Mouse (Mus musculus): ENCODE measurements around the gene Cbx5. TPM values are rescaled to one million over a fixed set of nuclear protein-coding genes. Genes with fewer than 3 reads are reported as not detected.

Cbx5 gene
- polyA plus RNA-seq, 1 experiment from 2014 or later: 40.6 TPM

DNA sequence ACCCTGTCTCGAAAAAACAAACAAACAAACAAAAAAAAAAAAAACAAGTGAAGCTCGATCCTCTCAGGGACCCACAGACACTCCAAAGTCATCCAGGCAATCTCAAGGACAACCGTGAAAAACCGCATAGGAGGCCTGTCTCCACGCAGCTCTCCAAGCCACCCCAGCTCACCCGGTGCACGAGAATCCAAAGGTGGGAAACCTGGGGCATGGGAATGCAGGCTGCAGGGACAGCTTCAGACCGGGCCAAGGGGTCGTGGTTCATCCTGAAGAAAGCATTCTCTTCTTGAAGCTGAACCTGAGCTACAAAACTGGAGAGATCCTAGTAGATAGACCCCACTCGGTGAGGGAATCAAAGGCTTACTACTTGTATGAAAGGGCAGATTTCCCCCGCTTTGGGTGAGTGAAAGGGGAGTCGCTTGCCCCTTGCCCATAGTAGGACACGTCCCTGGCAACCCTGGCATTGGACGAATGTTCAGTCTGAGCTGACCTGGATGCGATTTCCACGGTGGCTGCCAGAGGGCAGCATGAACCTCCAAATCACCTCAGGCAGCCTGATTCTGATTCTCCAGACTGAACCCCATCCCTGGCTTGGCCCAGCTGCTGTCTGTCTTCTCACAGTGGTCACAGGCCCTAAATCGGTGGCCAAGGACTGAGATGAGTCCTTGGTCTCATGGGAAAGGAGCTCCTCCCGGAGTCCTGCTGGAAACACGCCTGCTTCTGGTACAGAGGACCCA lies 54.0 kb downstream of the Cbx5 start:
- H3K9ac ChIP-seq (ENCODE audit: low read depth, low read length): no peak overlapping the region
- no peak overlapping the region for H3K4me3 ChIP-seq (ENCODE audit: low read depth, low read length)
- H3K27ac ChIP-seq (ENCODE audit: low read length): no peak overlapping the region
- H3K4me1 ChIP-seq (ENCODE audit: control insufficient read depth, low read depth, low read length): peaks cover 16% of the 10 kb centered on the region
- WGBS (ENCODE audit: insufficient replicate concordance): 47% methylated on average over 19 of the region's 19 CpGs
- H3K9me3 ChIP-seq (replicated peaks; ENCODE audit: control insufficient read depth, low read length): no peaks in the 10 kb centered on the region
- no peaks in the 10 kb centered on the region for H3K36me3 ChIP-seq (ENCODE audit: control insufficient read depth, insufficient read depth)
- no peak for ATAC-seq (ENCODE audit: low read depth)
- H3K27me3 ChIP-seq (ENCODE audit: control insufficient read depth, insufficient read depth, low read depth, low read length): peaks cover 24% of the 10 kb centered on the region
- no peak overlapping the region for H3K4me2 ChIP-seq (ENCODE audit: low read depth, low read length)

DNA sequence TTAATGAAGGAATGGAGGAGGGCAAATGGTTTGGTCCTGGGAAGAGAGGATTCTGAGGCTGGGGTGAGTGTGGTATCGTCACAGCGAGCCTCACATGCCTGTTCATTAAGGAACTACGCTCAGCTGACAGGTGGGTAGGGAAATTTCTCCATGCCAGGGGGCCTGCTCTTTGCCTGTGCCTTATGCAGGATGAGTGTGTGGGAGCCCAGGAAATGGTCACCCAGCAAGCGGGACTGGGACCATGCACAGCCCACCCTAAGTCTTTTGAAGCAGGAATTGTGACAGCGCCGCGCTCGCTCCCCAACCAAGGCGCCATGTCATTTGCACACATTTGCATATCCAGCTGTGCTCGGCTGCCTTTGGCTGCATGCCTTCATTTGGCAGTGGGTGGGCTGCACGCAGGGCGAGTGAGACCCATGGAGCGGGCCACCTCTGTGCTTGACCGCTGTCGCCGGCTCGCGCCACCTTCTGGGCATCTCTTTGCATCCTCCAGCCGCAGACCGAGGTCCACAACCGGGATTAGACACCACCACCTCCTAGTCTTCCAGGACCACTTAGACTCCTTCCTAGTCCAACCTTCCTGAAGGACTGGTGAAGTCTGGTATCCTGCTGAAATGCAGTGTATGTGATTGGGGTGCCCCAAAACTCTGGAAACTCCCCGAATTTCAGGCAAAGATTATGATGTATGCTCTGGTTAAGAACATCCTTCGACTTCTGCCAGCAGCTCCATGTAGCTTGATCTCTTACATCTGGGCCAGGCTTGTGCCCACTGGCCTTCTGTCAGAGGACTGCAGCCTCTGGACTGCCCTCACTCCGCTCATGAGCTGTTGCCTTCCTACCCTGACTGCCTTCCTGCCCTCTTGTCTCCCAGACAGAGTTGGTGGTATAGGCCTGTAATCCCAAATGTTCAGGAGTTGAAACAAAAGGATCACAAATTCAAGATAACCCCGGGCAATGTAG lies 55.7 kb downstream of the Cbx5 start:
- Histone ChIP-seq H3K4me1 (ENCODE audit: control insufficient read depth, low read depth, low read length) (peaks cover 16% of the 10 kb centered on the region), H3K4me3 (ENCODE audit: low read depth, low read length) (peak overlapping the region; percentile 14; the same call in 1 of the 2 replicates), H3K27me3 (ENCODE audit: control insufficient read depth, insufficient read depth, low read depth, low read length) (peaks cover 39% of the 10 kb centered on the region), H3K9ac (ENCODE audit: low read depth, low read length) (no peak overlapping the region; the same call in 1 of the 2 replicates), H3K27ac (ENCODE audit: low read length) (no peak overlapping the region), H3K36me3 (ENCODE audit: control insufficient read depth, insufficient read depth) (no peaks in the 10 kb centered on the region), H3K4me2 (ENCODE audit: low read depth, low read length) (peak overlapping the region; percentile 73), H3K9me3 (replicated peaks; ENCODE audit: control insufficient read depth, low read length) (no peaks in the 10 kb centered on the region)
- no peak for ATAC-seq (ENCODE audit: low read depth)
- WGBS (ENCODE audit: insufficient replicate concordance): 14% methylated on average over 25 of the region's 25 CpGs

DNA sequence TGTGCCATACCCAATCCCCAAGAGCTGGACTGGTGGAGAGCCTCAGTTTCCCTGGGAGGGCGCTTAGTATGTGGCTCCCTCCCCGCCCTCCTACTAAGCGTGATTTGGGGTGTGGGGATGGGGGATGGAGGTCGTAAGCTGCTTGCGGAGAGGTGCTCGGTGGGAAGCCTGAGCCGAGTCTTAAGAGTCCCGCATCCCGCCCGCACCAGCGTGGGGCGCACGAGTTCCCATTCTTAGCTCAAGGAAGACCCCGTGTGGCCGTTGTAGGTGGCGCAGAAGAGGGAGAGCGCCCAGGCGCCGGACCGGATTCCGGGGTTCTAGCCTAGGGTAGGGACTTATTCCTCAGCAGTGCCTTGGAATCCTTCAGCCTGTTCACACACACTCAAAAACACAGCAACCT lies 56.5 kb downstream of the Cbx5 start:
- peak overlapping the region; percentile 7; the same call in 1 of the 2 replicates for H3K4me3 ChIP-seq (ENCODE audit: low read depth, low read length)
- H3K9ac ChIP-seq (ENCODE audit: low read depth, low read length): no peak overlapping the region
- H3K9me3 ChIP-seq (replicated peaks; ENCODE audit: control insufficient read depth, low read length): no peaks in the 10 kb centered on the region
- H3K36me3 ChIP-seq (ENCODE audit: control insufficient read depth, insufficient read depth): no peaks in the 10 kb centered on the region
- WGBS (ENCODE audit: insufficient replicate concordance): 1% methylated on average over 21 of the region's 21 CpGs
- ATAC-seq (ENCODE audit: low read depth): 0 out of 2 replicates have a peak, but pooled peaks have one; percentile 23
- no peak overlapping the region for H3K27ac ChIP-seq (ENCODE audit: low read length)
- peak overlapping the region; percentile 73 for H3K4me2 ChIP-seq (ENCODE audit: low read depth, low read length)
- H3K4me1 ChIP-seq (ENCODE audit: control insufficient read depth, low read depth, low read length): peaks cover 16% of the 10 kb centered on the region
- H3K27me3 ChIP-seq (ENCODE audit: control insufficient read depth, insufficient read depth, low read depth, low read length): peaks cover 45% of the 10 kb centered on the region

DNA sequence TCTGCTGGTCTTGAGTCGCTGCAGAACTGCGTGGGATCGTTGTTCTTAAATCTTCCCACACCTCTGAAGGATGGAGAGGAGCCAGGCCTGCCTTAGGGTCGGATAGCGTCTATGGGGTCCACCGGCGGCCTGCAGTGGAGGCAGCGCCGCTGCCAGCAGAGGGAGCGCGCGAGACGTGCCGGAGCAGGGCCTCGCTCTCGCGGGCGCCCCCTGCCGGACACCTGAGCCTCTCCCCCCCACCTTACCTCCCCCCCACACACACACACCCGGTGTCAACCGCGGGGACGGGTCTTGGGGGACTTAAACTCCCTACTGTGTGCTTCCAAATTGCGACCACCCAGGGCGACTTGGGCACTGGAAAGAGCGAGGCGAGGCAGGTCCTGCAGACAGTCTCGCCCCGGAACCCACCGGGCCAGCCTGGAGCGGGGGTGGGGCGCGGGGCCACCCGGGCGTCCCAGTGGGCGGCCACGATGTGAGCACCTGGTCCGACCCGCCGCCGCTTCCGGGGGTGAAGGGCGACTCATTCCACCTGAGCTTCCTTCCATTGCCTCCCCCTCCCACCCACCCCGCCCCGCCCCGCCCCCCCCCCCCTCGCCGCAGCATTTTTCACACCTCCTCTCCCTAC lies 57.3 kb downstream of the Cbx5 start:
- Histone ChIP-seq H3K4me3 (ENCODE audit: low read depth, low read length) (peak overlapping the region; percentile 50), H3K36me3 (ENCODE audit: control insufficient read depth, insufficient read depth) (no peaks in the 10 kb centered on the region), H3K4me2 (ENCODE audit: low read depth, low read length) (peak overlapping the region; percentile 73), H3K27ac (ENCODE audit: low read length) (no peak overlapping the region), H3K9ac (ENCODE audit: low read depth, low read length) (no peak overlapping the region), H3K27me3 (ENCODE audit: control insufficient read depth, insufficient read depth, low read depth, low read length) (peaks cover 51% of the 10 kb centered on the region), H3K9me3 (replicated peaks; ENCODE audit: control insufficient read depth, low read length) (no peaks in the 10 kb centered on the region), H3K4me1 (ENCODE audit: control insufficient read depth, low read depth, low read length) (peaks cover 17% of the 10 kb centered on the region)
- peak; percentile 57 for ATAC-seq (ENCODE audit: low read depth)
- 0% methylated on average over 42 of the region's 48 CpGs for WGBS (ENCODE audit: insufficient replicate concordance)

DNA sequence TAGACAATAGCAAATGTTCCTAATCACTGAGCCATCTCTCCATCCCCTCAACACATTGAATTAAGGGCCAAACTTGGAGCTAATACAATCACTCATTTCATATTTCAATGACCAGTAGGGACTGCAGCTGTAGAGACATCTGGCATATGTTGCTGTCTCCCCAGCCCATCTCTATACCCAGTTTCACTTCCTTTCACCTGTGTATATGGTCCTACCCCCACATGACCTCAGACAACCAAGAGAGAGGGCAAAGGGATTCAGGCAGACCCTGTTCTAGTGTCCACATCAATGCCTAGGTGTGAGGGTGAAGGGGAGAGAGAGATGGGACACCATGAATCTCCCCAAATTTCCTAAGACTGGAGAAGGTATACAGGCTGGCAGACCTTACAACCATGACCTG lies 59.2 kb downstream of the Cbx5 start:
- ATAC-seq (ENCODE audit: low read depth): no peak
- peaks cover 63% of the 10 kb centered on the region for H3K27me3 ChIP-seq (ENCODE audit: control insufficient read depth, insufficient read depth, low read depth, low read length)
- no peaks in the 10 kb centered on the region for H3K9me3 ChIP-seq (replicated peaks; ENCODE audit: control insufficient read depth, low read length)
- no peaks in the 10 kb centered on the region for H3K36me3 ChIP-seq (ENCODE audit: control insufficient read depth, insufficient read depth)
- H3K27ac ChIP-seq (ENCODE audit: low read length): no peak overlapping the region
- no peak overlapping the region for H3K4me3 ChIP-seq (ENCODE audit: low read depth, low read length)
- no peak overlapping the region for H3K4me2 ChIP-seq (ENCODE audit: low read depth, low read length)
- peaks cover 19% of the 10 kb centered on the region for H3K4me1 ChIP-seq (ENCODE audit: control insufficient read depth, low read depth, low read length)
- no peak overlapping the region for H3K9ac ChIP-seq (ENCODE audit: low read depth, low read length)

DNA sequence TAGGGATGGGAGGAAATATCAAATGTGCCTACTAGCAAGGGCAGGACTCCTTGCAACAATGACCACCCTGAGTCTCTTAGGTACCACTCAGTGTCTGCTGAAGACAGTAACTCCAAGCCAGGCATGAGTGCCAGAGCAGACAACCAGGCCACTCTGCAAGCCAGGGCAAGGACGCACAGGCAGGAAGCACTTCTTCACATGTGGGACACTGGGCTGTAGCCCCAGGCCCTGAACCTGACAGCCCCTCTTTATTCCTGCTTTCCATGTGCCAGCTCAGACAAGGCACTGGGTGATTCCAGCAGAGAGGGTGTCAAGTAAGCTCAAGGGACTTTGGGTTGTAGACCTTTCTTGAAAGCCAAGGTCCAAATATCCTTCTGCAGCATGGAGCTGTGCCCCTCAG lies 60.8 kb downstream of the Cbx5 start:
- no peak overlapping the region for H3K4me3 ChIP-seq (ENCODE audit: low read depth, low read length)
- peaks cover 70% of the 10 kb centered on the region for H3K27me3 ChIP-seq (ENCODE audit: control insufficient read depth, insufficient read depth, low read depth, low read length)
- no peaks in the 10 kb centered on the region for H3K36me3 ChIP-seq (ENCODE audit: control insufficient read depth, insufficient read depth)
- ATAC-seq (ENCODE audit: low read depth): no peak
- 38% methylated on average over 1 of the region's 1 CpGs for WGBS (ENCODE audit: insufficient replicate concordance)
- H3K4me2 ChIP-seq (ENCODE audit: low read depth, low read length): no peak overlapping the region
- H3K9me3 ChIP-seq (replicated peaks; ENCODE audit: control insufficient read depth, low read length): no peaks in the 10 kb centered on the region
- peaks cover 19% of the 10 kb centered on the region for H3K4me1 ChIP-seq (ENCODE audit: control insufficient read depth, low read depth, low read length)
- no peak overlapping the region for H3K9ac ChIP-seq (ENCODE audit: low read depth, low read length)
- no peak overlapping the region for H3K27ac ChIP-seq (ENCODE audit: low read length)

DNA sequence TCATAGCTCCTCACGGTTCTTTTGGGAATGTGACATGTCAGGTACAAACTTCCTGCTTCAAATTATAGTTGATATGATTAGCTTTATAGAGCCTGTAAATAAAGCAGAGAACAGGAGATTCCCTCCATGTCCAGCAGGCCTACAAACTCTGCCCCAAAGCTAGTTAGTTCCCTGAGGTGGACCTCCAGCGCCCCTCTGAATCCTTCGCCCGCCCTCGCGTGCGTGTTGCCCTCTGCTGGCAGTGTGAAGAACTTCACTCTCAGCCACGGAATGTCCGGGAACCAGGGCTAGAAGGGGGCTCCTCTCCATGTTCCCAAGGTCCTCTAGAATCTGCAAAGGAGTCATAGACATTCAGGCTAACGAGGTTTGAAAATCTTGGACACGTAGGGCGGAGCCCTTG lies 61.5 kb downstream of the Cbx5 start:
- WGBS (ENCODE audit: insufficient replicate concordance): 3% methylated on average over 12 of the region's 12 CpGs

DNA sequence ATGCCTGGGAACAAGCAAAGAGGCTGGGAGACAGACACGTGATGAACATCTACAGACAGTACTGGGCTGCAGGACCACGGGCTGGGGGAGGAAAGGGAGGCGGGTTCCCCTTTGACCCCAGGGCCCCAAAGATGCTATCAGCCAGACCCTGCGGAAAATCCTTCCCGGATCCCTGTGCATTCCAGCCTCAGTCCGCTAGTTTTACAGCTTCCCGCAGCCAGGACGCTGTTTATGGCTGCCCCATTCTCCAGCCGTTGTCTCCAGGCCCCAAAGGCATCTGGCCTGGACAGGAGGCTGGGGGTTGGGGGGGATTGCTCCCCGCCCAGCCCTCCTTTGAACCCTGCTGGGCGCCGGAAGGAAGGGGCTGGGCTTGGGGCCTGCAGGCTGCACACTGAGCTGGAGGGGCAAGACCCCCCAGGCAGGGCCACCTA lies 62.0 kb downstream of the Cbx5 start:
- Histone ChIP-seq H3K4me2 (ENCODE audit: low read depth, low read length) (no peak overlapping the region), H3K9ac (ENCODE audit: low read depth, low read length) (no peak overlapping the region), H3K27ac (ENCODE audit: low read length) (no peak overlapping the region), H3K27me3 (ENCODE audit: control insufficient read depth, insufficient read depth, low read depth, low read length) (peaks cover 71% of the 10 kb centered on the region), H3K4me1 (ENCODE audit: control insufficient read depth, low read depth, low read length) (peaks cover 7% of the 10 kb centered on the region), H3K4me3 (ENCODE audit: low read depth, low read length) (no peak overlapping the region), H3K9me3 (replicated peaks; ENCODE audit: control insufficient read depth, low read length) (no peaks in the 10 kb centered on the region), H3K36me3 (ENCODE audit: control insufficient read depth, insufficient read depth) (no peaks in the 10 kb centered on the region)
- ATAC-seq (ENCODE audit: low read depth): no peak
- WGBS (ENCODE audit: insufficient replicate concordance): 5% methylated on average over 12 of the region's 12 CpGs

More for the DNA sequence above, 61.5 kb downstream of the Cbx5 start:
- Histone ChIP-seq H3K4me1 (ENCODE audit: control insufficient read depth, low read depth, low read length) (peaks cover 13% of the 10 kb centered on the region), H3K36me3 (ENCODE audit: control insufficient read depth, insufficient read depth) (no peaks in the 10 kb centered on the region), H3K9ac (ENCODE audit: low read depth, low read length) (no peak overlapping the region), H3K9me3 (replicated peaks; ENCODE audit: control insufficient read depth, low read length) (no peaks in the 10 kb centered on the region), H3K27me3 (ENCODE audit: control insufficient read depth, insufficient read depth, low read depth, low read length) (peaks cover 70% of the 10 kb centered on the region), H3K27ac (ENCODE audit: low read length) (no peak overlapping the region), H3K4me3 (ENCODE audit: low read depth, low read length) (no peak overlapping the region), H3K4me2 (ENCODE audit: low read depth, low read length) (no peak overlapping the region)
- ATAC-seq (ENCODE audit: low read depth): no peak
